Mouse (Mus musculus): ENCODE data around the gene Apon. TPM values are rescaled to one million over a fixed set of nuclear protein-coding genes. Genes with fewer than 3 reads are reported as not detected.
"Not testable (repeated sequence)": the region's sequence is repeated elsewhere in the genome, so short reads cannot be mapped to it uniquely, and the experiment has no call there.

Apon gene
- polyA plus RNA-seq, 1 experiment from 2014 or later = 0.14 TPM

GRCm38 (mm10) chr10:128237807-128238480 lies 16.0 kb upstream of the Apon start:
- no peaks in the 10 kb centered on the region for H3K9me3 ChIP-seq (replicated peaks)
- H3K4me2 ChIP-seq = no peak overlapping the region
- H3K36me3 ChIP-seq = peaks cover 24% of the 10 kb centered on the region
- H3K27me3 ChIP-seq = no peaks in the 10 kb centered on the region
- H3K4me3 ChIP-seq = no peak overlapping the region
- H3K27ac ChIP-seq = no peak overlapping the region
- ATAC-seq (replicated peaks; ENCODE audit: insufficient number of reproducible peaks, insufficient read depth, low FRiP score, low read depth) = no peak
- H3K4me1 ChIP-seq (replicated peaks) = peaks cover 8% of the 10 kb centered on the region
- no peak overlapping the region for H3K9ac ChIP-seq
- 75% methylated on average over 15 of the region's 15 CpGs for WGBS

- Histone ChIP-seq H3K4me3 (no peak overlapping the region), H3K9ac (no peak overlapping the region), H3K27ac (no peak overlapping the region), H3K27me3 (no peaks in the 10 kb centered on the region), H3K9me3 (replicated peaks) (no peaks in the 10 kb centered on the region), H3K4me1 (replicated peaks) (peaks cover 12% of the 10 kb centered on the region), H3K4me2 (no peak overlapping the region), H3K36me3 (peaks cover 29% of the 10 kb centered on the region)
- ATAC-seq (replicated peaks; ENCODE audit: insufficient number of reproducible peaks, insufficient read depth, low FRiP score, low read depth) = no peak
- WGBS = 87% methylated on average over 4 of the region's 4 CpGs
These were observed 14.8 kb upstream of the Apon start for GRCm38 (mm10) chr10:128239140-128239539.

- no peaks in the 10 kb centered on the region for H3K9me3 ChIP-seq (replicated peaks)
- H3K4me3 ChIP-seq = no peak overlapping the region
- peaks cover 36% of the 10 kb centered on the region for H3K36me3 ChIP-seq
These were observed 13.8 kb upstream of the Apon start for GRCm38 (mm10) chr10:128240131-128240530.

GRCm38 (mm10) chr10:128243252-128243651 lies 10.6 kb upstream of the Apon start:
- no peak overlapping the region for H3K9ac ChIP-seq
- no peaks in the 10 kb centered on the region for H3K9me3 ChIP-seq (replicated peaks)
- no peak overlapping the region for H3K4me3 ChIP-seq
- no peak overlapping the region for H3K4me2 ChIP-seq
- WGBS = 77% methylated on average over 8 of the region's 8 CpGs
- ATAC-seq (replicated peaks; ENCODE audit: insufficient number of reproducible peaks, insufficient read depth, low FRiP score, low read depth) = no peak
- peaks cover 7% of the 10 kb centered on the region for H3K4me1 ChIP-seq (replicated peaks)
- no peaks in the 10 kb centered on the region for H3K27me3 ChIP-seq
- peak overlapping the region; percentile 34 for H3K27ac ChIP-seq
- peaks cover 56% of the 10 kb centered on the region for H3K36me3 ChIP-seq

More at GRCm38 (mm10) chr10:128240131-128240530, 13.8 kb upstream of the Apon start:
- H3K27me3 ChIP-seq = no peaks in the 10 kb centered on the region
- H3K4me1 ChIP-seq (replicated peaks) = peaks cover 12% of the 10 kb centered on the region
- H3K9ac ChIP-seq = no peak overlapping the region
- no peak overlapping the region for H3K27ac ChIP-seq
- no peak overlapping the region for H3K4me2 ChIP-seq
- 69% methylated on average over 18 of the region's 18 CpGs for WGBS
- no peak for ATAC-seq (replicated peaks; ENCODE audit: insufficient number of reproducible peaks, insufficient read depth, low FRiP score, low read depth)

- no peak overlapping the region for H3K4me2 ChIP-seq
- no peaks in the 10 kb centered on the region for H3K27me3 ChIP-seq
- 92% methylated on average over 15 of the region's 15 CpGs for WGBS
- H3K9me3 ChIP-seq (replicated peaks) = no peaks in the 10 kb centered on the region
- no peak overlapping the region for H3K27ac ChIP-seq
- no peak for ATAC-seq (replicated peaks; ENCODE audit: insufficient number of reproducible peaks, insufficient read depth, low FRiP score, low read depth)
- H3K4me3 ChIP-seq = no peak overlapping the region
- H3K4me1 ChIP-seq (replicated peaks) = peaks cover 7% of the 10 kb centered on the region
- H3K9ac ChIP-seq = no peak overlapping the region
- H3K36me3 ChIP-seq = peaks cover 62% of the 10 kb centered on the region
These were observed 9.8 kb upstream of the Apon start for GRCm38 (mm10) chr10:128244121-128244520.

- no peak overlapping the region for H3K9ac ChIP-seq
- peak overlapping the region; percentile 59 for H3K27ac ChIP-seq
- H3K4me2 ChIP-seq = peak overlapping the region; percentile 47
- H3K36me3 ChIP-seq = peaks cover 69% of the 10 kb centered on the region
- ATAC-seq (replicated peaks; ENCODE audit: insufficient number of reproducible peaks, insufficient read depth, low FRiP score, low read depth) = no peak
- no peaks in the 10 kb centered on the region for H3K9me3 ChIP-seq (replicated peaks)
- peaks cover 7% of the 10 kb centered on the region for H3K4me1 ChIP-seq (replicated peaks)
- H3K27me3 ChIP-seq = no peaks in the 10 kb centered on the region
- H3K4me3 ChIP-seq = peak overlapping the region; percentile 26
- 71% methylated on average over 17 of the region's 17 CpGs for WGBS
These were observed 6.7 kb upstream of the Apon start for GRCm38 (mm10) chr10:128247020-128247732.

- WGBS = 94% methylated on average over 13 of the region's 13 CpGs
- peaks cover 58% of the 10 kb centered on the region for H3K36me3 ChIP-seq
- no peak overlapping the region for H3K4me2 ChIP-seq
- H3K27me3 ChIP-seq = no peaks in the 10 kb centered on the region
- H3K9ac ChIP-seq = no peak overlapping the region
- ATAC-seq (replicated peaks; ENCODE audit: insufficient number of reproducible peaks, insufficient read depth, low FRiP score, low read depth) = no peak
- H3K9me3 ChIP-seq (replicated peaks) = no peaks in the 10 kb centered on the region
- no peaks in the 10 kb centered on the region for H3K4me1 ChIP-seq (replicated peaks)
- H3K27ac ChIP-seq = no peak overlapping the region
- no peak overlapping the region for H3K4me3 ChIP-seq
These were observed 3.3 kb upstream of the Apon start for GRCm38 (mm10) chr10:128250565-128250964.

GRCm38 (mm10) chr10:128255925-128256324 lies 2.0 kb downstream of the Apon start:
- Histone ChIP-seq H3K4me3 (no peak overlapping the region), H3K4me2 (no peak overlapping the region), H3K9ac (no peak overlapping the region), H3K9me3 (replicated peaks) (no peaks in the 10 kb centered on the region), H3K4me1 (replicated peaks) (no peaks in the 10 kb centered on the region), H3K36me3 (peaks cover 19% of the 10 kb centered on the region), H3K27me3 (no peaks in the 10 kb centered on the region), H3K27ac (no peak overlapping the region)
- ATAC-seq (replicated peaks; ENCODE audit: insufficient number of reproducible peaks, insufficient read depth, low FRiP score, low read depth) = no peak
- WGBS = 86% methylated on average over 8 of the region's 8 CpGs

- no peak overlapping the region for H3K4me3 ChIP-seq
- no peak for ATAC-seq (replicated peaks; ENCODE audit: insufficient number of reproducible peaks, insufficient read depth, low FRiP score, low read depth)
- no peak overlapping the region for H3K27ac ChIP-seq
- no peak overlapping the region for H3K9ac ChIP-seq
- H3K4me2 ChIP-seq = no peak overlapping the region
- H3K36me3 ChIP-seq = peaks cover 15% of the 10 kb centered on the region
- 85% methylated on average over 8 of the region's 8 CpGs for WGBS
- H3K27me3 ChIP-seq = no peaks in the 10 kb centered on the region
- no peaks in the 10 kb centered on the region for H3K9me3 ChIP-seq (replicated peaks)
- H3K4me1 ChIP-seq (replicated peaks) = no peaks in the 10 kb centered on the region
These were observed 2.4 kb downstream of the Apon start for GRCm38 (mm10) chr10:128256328-128256727.

GRCm38 (mm10) chr10:128258953-128259352 lies 5.1 kb downstream of the Apon start:
- H3K27me3 ChIP-seq = no peaks in the 10 kb centered on the region
- no peak overlapping the region for H3K4me3 ChIP-seq
- H3K9ac ChIP-seq = no peak overlapping the region
- no peak overlapping the region; the same call in 1 of the 2 replicates for H3K27ac ChIP-seq
- no peaks in the 10 kb centered on the region for H3K4me1 ChIP-seq (replicated peaks)
- WGBS = 68% methylated on average over 4 of the region's 4 CpGs
- ATAC-seq (replicated peaks; ENCODE audit: insufficient number of reproducible peaks, insufficient read depth, low FRiP score, low read depth) = peak; percentile 47; the same call in 1 of the 2 replicates
- no peaks in the 10 kb centered on the region for H3K36me3 ChIP-seq
- H3K9me3 ChIP-seq (replicated peaks) = no peaks in the 10 kb centered on the region
- H3K4me2 ChIP-seq = no peak overlapping the region

GRCm38 (mm10) chr10:128259946-128260345 lies 6.0 kb downstream of the Apon start:
- no peaks in the 10 kb centered on the region for H3K9me3 ChIP-seq (replicated peaks)
- no peaks in the 10 kb centered on the region for H3K27me3 ChIP-seq
- ATAC-seq (replicated peaks; ENCODE audit: insufficient number of reproducible peaks, insufficient read depth, low FRiP score, low read depth) = no peak
- no peak overlapping the region for H3K27ac ChIP-seq
- H3K4me1 ChIP-seq (replicated peaks) = no peaks in the 10 kb centered on the region
- 81% methylated on average over 5 of the region's 5 CpGs for WGBS
- H3K4me3 ChIP-seq = no peak overlapping the region
- no peaks in the 10 kb centered on the region for H3K36me3 ChIP-seq
- H3K4me2 ChIP-seq = no peak overlapping the region
- H3K9ac ChIP-seq = no peak overlapping the region

- not testable (repeated sequence) for ATAC-seq (replicated peaks; ENCODE audit: insufficient number of reproducible peaks, insufficient read depth, low FRiP score, low read depth); H3K4me1 ChIP-seq (replicated peaks); H3K9me3 ChIP-seq (replicated peaks); H3K27ac ChIP-seq; H3K36me3 ChIP-seq; H3K9ac ChIP-seq; H3K4me2 ChIP-seq; H3K27me3 ChIP-seq; H3K4me3 ChIP-seq
- WGBS = 80% methylated on average over 7 of the region's 7 CpGs
These were observed 6.5 kb downstream of the Apon start for GRCm38 (mm10) chr10:128260376-128260775.
